Mouse (Mus musculus): ENCODE results near the gene Tex19.2. TPM values are rescaled to one million over a fixed set of nuclear protein-coding genes. Genes with fewer than 3 reads are reported as not detected.

Tex19.2 gene
- total RNA-seq (2023): not detected

GRCm38 (mm10) chr11:121118577-121118976 lies at the start of gene Tex19.2:
Gene Tex19.2, minus strand, starts transcription at chr11:121118677.

DNA sequence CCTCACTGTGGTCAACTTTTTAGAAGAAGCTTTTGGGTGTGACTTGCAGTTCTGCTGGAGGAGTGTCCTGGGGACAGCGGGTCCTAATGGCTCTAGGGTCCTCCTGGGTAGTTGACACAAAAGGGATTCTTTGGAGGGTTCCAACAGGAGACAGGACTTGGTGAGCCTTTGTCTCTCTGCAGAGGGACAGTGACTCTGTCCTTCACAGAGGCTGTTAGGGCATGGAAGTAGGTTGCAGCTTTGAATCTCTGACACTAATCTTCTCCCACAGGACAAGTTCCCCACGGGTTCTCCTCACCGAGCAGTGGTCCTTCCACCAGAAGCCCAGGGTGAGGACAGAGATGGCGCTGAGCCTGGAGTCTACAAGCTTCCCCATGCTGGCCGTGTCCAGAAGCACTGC lies 41.5 kb upstream of the Tex19.2 start, which contains the start of gene Uts2r:
Gene Uts2r, plus strand, starts transcription at position 301 of the 400 bp plus-strand sequence.

GRCm38 (mm10) chr11:121145865-121146264 lies 27.4 kb upstream of the Tex19.2 start, which contains the start of gene Tex19.1:
Gene Tex19.1, plus strand, starts transcription at chr11:121146143.

DNA sequence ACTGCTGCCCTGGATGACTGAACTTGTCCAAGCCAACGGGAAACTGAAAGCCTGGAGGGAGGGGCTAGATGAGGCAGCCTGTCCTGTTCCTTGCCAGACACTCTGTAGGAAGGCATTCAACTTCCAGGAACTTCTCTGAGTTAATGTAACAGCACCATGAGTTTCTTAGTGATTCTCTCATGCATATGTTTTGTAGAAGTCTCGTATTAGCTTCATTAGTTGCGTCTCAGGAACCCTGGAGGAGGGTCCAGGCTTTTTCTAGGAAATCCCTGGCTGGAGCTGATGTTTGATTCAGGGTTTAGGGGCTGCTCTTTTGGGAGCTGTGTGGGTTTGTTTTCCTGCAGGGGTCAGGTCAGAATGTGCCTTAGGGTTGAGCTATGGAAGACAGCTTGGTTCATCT lies 37.4 kb downstream of the Tex19.2 start, which contains the start of gene Sectm1a:
Gene Sectm1a, minus strand, starts transcription at position 101 of the 400 bp plus-strand sequence.

Other genes with a start within 250 kb of the Tex19.2 start
- gene Ccdc57, start 185.8 kb downstream of the Tex19.2 start, total RNA-seq (2023): 0.49 TPM
- gene Slc16a3, start 170.2 kb downstream of the Tex19.2 start, total RNA-seq (2023): 2.2 TPM
- gene Csnk1d, start 127.3 kb downstream of the Tex19.2 start, total RNA-seq (2023): 142 TPM
- 230 TPM for gene Cd7, start 79.3 kb downstream of the Tex19.2 start, total RNA-seq (2023)
- not detected for gene Sectm1b, start 55.1 kb downstream of the Tex19.2 start, total RNA-seq (2023)
- not detected for gene Sectm1a, start 37.5 kb downstream of the Tex19.2 start, total RNA-seq (2023)
- not detected for gene Tex19.1, start 27.5 kb upstream of the Tex19.2 start, total RNA-seq (2023)
- gene Uts2r, start 41.6 kb upstream of the Tex19.2 start, total RNA-seq (2023): not detected
- gene Hexdc, start 85.8 kb upstream of the Tex19.2 start, total RNA-seq (2023): 7.3 TPM
- gene Ogfod3, start 86.0 kb upstream of the Tex19.2 start, total RNA-seq (2023): 5.7 TPM
- 51.3 TPM for gene Cybc1, start 110.6 kb upstream of the Tex19.2 start, total RNA-seq (2023)
- gene Narf, start 118.6 kb upstream of the Tex19.2 start, total RNA-seq (2023): 39.4 TPM
- gene Foxk2, start 141.3 kb upstream of the Tex19.2 start, total RNA-seq (2023): 30.5 TPM
- gene Wdr45b, start 235.8 kb upstream of the Tex19.2 start, total RNA-seq (2023): 61.4 TPM

All from CD8-positive naive resting alpha-beta T cell, adult 57 days (primary cell).